Mouse (Mus musculus): ENCODE measurements around the gene Optc.
A peak's percentile ranks its signal among the peaks of the same experiment; 100 is the strongest.

The Optc gene

GRCm38 (mm10) chr1:133940481-133941092 lies 32.8 kb upstream of the Optc start:
- no peaks in the 10 kb centered on the region for H3K36me3 ChIP-seq (ENCODE audit: insufficient read depth, low read length)
- peaks cover 18% of the 10 kb centered on the region for H3K9me3 ChIP-seq (ENCODE audit: low read length)
- H3K27me3 ChIP-seq (ENCODE audit: insufficient read depth, low read length): peaks cover under 1% of the 10 kb centered on the region; the same call in 1 of the 2 replicates
- no peak overlapping the region for H3K4me3 ChIP-seq (replicated peaks; ENCODE audit: low read length)
- peaks cover 10% of the 10 kb centered on the region for H3K4me1 ChIP-seq (replicated peaks; ENCODE audit: low read depth, low read length)
- TF ChIP-seq POU5F1 (IDR thresholded peaks at IDR 0.05; ENCODE audit: borderline replicate concordance, low read length) (no peak), NANOG (IDR thresholded peaks at IDR 0.05; ENCODE audit: borderline replicate concordance, low read length) (no peak), CTCF (conservative IDR thresholded peaks at IDR 0.05; ENCODE audit: low read length) (no peak)

- H3K36me3 ChIP-seq (ENCODE audit: insufficient read depth, low read length): no peaks in the 10 kb centered on the region
These were observed 31.9 kb upstream of the Optc start for GRCm38 (mm10) chr1:133939708-133940107.

GRCm38 (mm10) chr1:133936169-133936568 lies 28.4 kb upstream of the Optc start:
- no peak overlapping the region for H3K4me3 ChIP-seq (replicated peaks; ENCODE audit: low read length)
- H3K27me3 ChIP-seq (ENCODE audit: insufficient read depth, low read length): peaks cover 6% of the 10 kb centered on the region; the same call in 1 of the 2 replicates
- H3K9me3 ChIP-seq (ENCODE audit: low read length): no peaks in the 10 kb centered on the region
- no peak for TF ChIP-seq NANOG (IDR thresholded peaks at IDR 0.05; ENCODE audit: borderline replicate concordance, low read length)
- TF ChIP-seq CTCF (conservative IDR thresholded peaks at IDR 0.05; ENCODE audit: low read length): peak; percentile 3; the same call in 1 of the 2 replicates
- no peak for TF ChIP-seq POU5F1 (IDR thresholded peaks at IDR 0.05; ENCODE audit: borderline replicate concordance, low read length)
- H3K4me1 ChIP-seq (replicated peaks; ENCODE audit: low read depth, low read length): peaks cover 6% of the 10 kb centered on the region; the same call in 1 of the 2 replicates
- no peaks in the 10 kb centered on the region for H3K36me3 ChIP-seq (ENCODE audit: insufficient read depth, low read length)

More at GRCm38 (mm10) chr1:133939708-133940107, 31.9 kb upstream of the Optc start:
- Histone ChIP-seq H3K27me3 (ENCODE audit: insufficient read depth, low read length) (peaks cover 4% of the 10 kb centered on the region; the same call in 1 of the 2 replicates), H3K4me1 (replicated peaks; ENCODE audit: low read depth, low read length) (peaks cover 10% of the 10 kb centered on the region), H3K4me3 (replicated peaks; ENCODE audit: low read length) (no peak overlapping the region), H3K9me3 (ENCODE audit: low read length) (peaks cover 18% of the 10 kb centered on the region)
- TF ChIP-seq NANOG (IDR thresholded peaks at IDR 0.05; ENCODE audit: borderline replicate concordance, low read length): no peak
- TF ChIP-seq CTCF (conservative IDR thresholded peaks at IDR 0.05; ENCODE audit: low read length): no peak
- TF ChIP-seq POU5F1 (IDR thresholded peaks at IDR 0.05; ENCODE audit: borderline replicate concordance, low read length): no peak

- Histone ChIP-seq H3K9me3 (ENCODE audit: low read length) (no peaks in the 10 kb centered on the region), H3K4me3 (replicated peaks; ENCODE audit: low read length) (no peak overlapping the region), H3K36me3 (ENCODE audit: insufficient read depth, low read length) (no peaks in the 10 kb centered on the region), H3K27me3 (ENCODE audit: insufficient read depth, low read length) (peaks cover 6% of the 10 kb centered on the region; the same call in 1 of the 2 replicates), H3K4me1 (replicated peaks; ENCODE audit: low read depth, low read length) (0 out of 2 replicates have a peak, but pooled peaks cover 3% of the 10 kb centered on the region)
- TF ChIP-seq NANOG (IDR thresholded peaks at IDR 0.05; ENCODE audit: borderline replicate concordance, low read length) (no peak), CTCF (conservative IDR thresholded peaks at IDR 0.05; ENCODE audit: low read length) (no peak), POU5F1 (IDR thresholded peaks at IDR 0.05; ENCODE audit: borderline replicate concordance, low read length) (no peak)
These were observed 26.7 kb upstream of the Optc start for GRCm38 (mm10) chr1:133934354-133934963.

GRCm38 (mm10) chr1:133933301-133934195 lies 25.7 kb upstream of the Optc start:
- Histone ChIP-seq H3K27me3 (ENCODE audit: insufficient read depth, low read length) (peaks cover 6% of the 10 kb centered on the region; the same call in 1 of the 2 replicates), H3K4me3 (replicated peaks; ENCODE audit: low read length) (no peak overlapping the region), H3K4me1 (replicated peaks; ENCODE audit: low read depth, low read length) (0 out of 2 replicates have a peak, but pooled peaks cover 3% of the 10 kb centered on the region), H3K36me3 (ENCODE audit: insufficient read depth, low read length) (no peaks in the 10 kb centered on the region), H3K9me3 (ENCODE audit: low read length) (no peaks in the 10 kb centered on the region)
- TF ChIP-seq POU5F1 (IDR thresholded peaks at IDR 0.05; ENCODE audit: borderline replicate concordance, low read length) (no peak), CTCF (conservative IDR thresholded peaks at IDR 0.05; ENCODE audit: low read length) (no peak), NANOG (IDR thresholded peaks at IDR 0.05; ENCODE audit: borderline replicate concordance, low read length) (no peak)

GRCm38 (mm10) chr1:133929980-133930379 lies 22.2 kb upstream of the Optc start:
- Histone ChIP-seq H3K4me1 (replicated peaks; ENCODE audit: low read depth, low read length) (0 out of 2 replicates have a peak, but pooled peaks cover 3% of the 10 kb centered on the region), H3K36me3 (ENCODE audit: insufficient read depth, low read length) (no peaks in the 10 kb centered on the region), H3K4me3 (replicated peaks; ENCODE audit: low read length) (no peak overlapping the region), H3K9me3 (ENCODE audit: low read length) (no peaks in the 10 kb centered on the region), H3K27me3 (ENCODE audit: insufficient read depth, low read length) (0 out of 2 replicates have a peak, but pooled peaks cover 2% of the 10 kb centered on the region)
- TF ChIP-seq POU5F1 (IDR thresholded peaks at IDR 0.05; ENCODE audit: borderline replicate concordance, low read length): no peak
- no peak for TF ChIP-seq CTCF (conservative IDR thresholded peaks at IDR 0.05; ENCODE audit: low read length)
- no peak for TF ChIP-seq NANOG (IDR thresholded peaks at IDR 0.05; ENCODE audit: borderline replicate concordance, low read length)

- H3K27me3 ChIP-seq (ENCODE audit: insufficient read depth, low read length): peaks cover 10% of the 10 kb centered on the region; the same call in 1 of the 2 replicates
- TF ChIP-seq NANOG (IDR thresholded peaks at IDR 0.05; ENCODE audit: borderline replicate concordance, low read length) (no peak), POU5F1 (IDR thresholded peaks at IDR 0.05; ENCODE audit: borderline replicate concordance, low read length) (no peak), CTCF (conservative IDR thresholded peaks at IDR 0.05; ENCODE audit: low read length) (no peak)
- H3K36me3 ChIP-seq (ENCODE audit: insufficient read depth, low read length): no peaks in the 10 kb centered on the region
- H3K4me1 ChIP-seq (replicated peaks; ENCODE audit: low read depth, low read length): peaks cover 10% of the 10 kb centered on the region
- H3K4me3 ChIP-seq (replicated peaks; ENCODE audit: low read length): no peak overlapping the region
- no peaks in the 10 kb centered on the region for H3K9me3 ChIP-seq (ENCODE audit: low read length)
These were observed 17.4 kb upstream of the Optc start for GRCm38 (mm10) chr1:133925223-133925622.
